Mouse (Mus musculus): ENCODE measurements around the gene Krt20. TPM values are rescaled to one million over a fixed set of nuclear protein-coding genes. Genes with fewer than 3 reads are reported as not detected.

Krt20 gene
- polyA plus RNA-seq (2012; fragmentation: generic; extraction: Trizol), result not detected

- Histone ChIP-seq H3ac (ENCODE audit: control insufficient read depth, insufficient read length) (no peak within 1 kb of the TSS), H3K36me3 (ENCODE audit: control insufficient read depth, insufficient read depth) (no peaks in the 10 kb centered on the region), H3K4me2 (ENCODE audit: low read depth) (no peak within 1 kb of the TSS), H3K4me3 (no peak within 1 kb of the TSS), H3K79me2 (ENCODE audit: control insufficient read depth, insufficient read depth) (no peaks in the 10 kb centered on the region), H3K27me3 (ENCODE audit: control insufficient read depth, insufficient read depth, insufficient read length) (peaks cover 8% of the 10 kb centered on the region)
- TF ChIP-seq SRF (IDR thresholded peaks at IDR 0.05; ENCODE audit: control insufficient read depth, insufficient read length, low read depth), result no peak
- TF ChIP-seq POLR2AphosphoS2 (IDR thresholded peaks at IDR 0.05; ENCODE audit: insufficient read length, low read depth), result no peak
- no peak for TF ChIP-seq TCF12 (IDR thresholded peaks at IDR 0.05; ENCODE audit: insufficient read depth, poor library complexity, severe bottlenecking)
- no peak for TF ChIP-seq MYOD1 (IDR thresholded peaks at IDR 0.05; ENCODE audit: control insufficient read depth in 1 of 3, insufficient read length in 2 of 3, low read depth in 2 of 3)
- TF ChIP-seq TCF3 (IDR thresholded peaks at IDR 0.05; ENCODE audit: insufficient read length, low read depth), result no peak
- no peak for TF ChIP-seq E2F4 (IDR thresholded peaks at IDR 0.05; ENCODE audit: insufficient read depth)
- TF ChIP-seq USF1 (IDR thresholded peaks at IDR 0.05; ENCODE audit: low read depth), result no peak
- no peak for TF ChIP-seq MAX (IDR thresholded peaks at IDR 0.05; ENCODE audit: low read depth)
These were observed at the start of gene Krt20 for GRCm38 (mm10) chr11:99437972-99438371. Gene Krt20 (minus strand): TSS chr11:99438150.

- H3K4me3 ChIP-seq, result no peak overlapping the region
- H3K4me2 ChIP-seq (ENCODE audit: low read depth), result no peak overlapping the region
- H3K27me3 ChIP-seq (ENCODE audit: control insufficient read depth, insufficient read depth, insufficient read length), result no peaks in the 10 kb centered on the region
- H3K79me2 ChIP-seq (ENCODE audit: control insufficient read depth, insufficient read depth), result no peaks in the 10 kb centered on the region
- TF ChIP-seq MYOG (IDR thresholded peaks at IDR 0.05; ENCODE audit: control insufficient read depth in 1 of 3, insufficient read depth in 1 of 3, insufficient read length in 2 of 3, low read depth in 2 of 3) (no peak), MYOD1 (IDR thresholded peaks at IDR 0.05; ENCODE audit: control insufficient read depth in 1 of 3, insufficient read length in 2 of 3, low read depth in 2 of 3) (no peak), POLR2AphosphoS2 (IDR thresholded peaks at IDR 0.05; ENCODE audit: insufficient read length, low read depth) (no peak), E2F4 (IDR thresholded peaks at IDR 0.05; ENCODE audit: insufficient read depth) (no peak), TCF3 (IDR thresholded peaks at IDR 0.05; ENCODE audit: insufficient read length, low read depth) (no peak), CEBPB (IDR thresholded peaks at IDR 0.05; ENCODE audit: insufficient read depth, poor library complexity, severe bottlenecking) (no peak), TCF12 (IDR thresholded peaks at IDR 0.05; ENCODE audit: insufficient read depth, poor library complexity, severe bottlenecking) (no peak), SRF (IDR thresholded peaks at IDR 0.05; ENCODE audit: control insufficient read depth, insufficient read length, low read depth) (no peak), POLR2A (IDR thresholded peaks at IDR 0.05; ENCODE audit: insufficient read length, low read depth) (no peak), USF1 (IDR thresholded peaks at IDR 0.05; ENCODE audit: low read depth) (no peak), REST (IDR thresholded peaks at IDR 0.05; ENCODE audit: insufficient read depth, insufficient read length) (no peak), MAX (IDR thresholded peaks at IDR 0.05; ENCODE audit: low read depth) (no peak)
- no peak overlapping the region for H3ac ChIP-seq (ENCODE audit: control insufficient read depth, insufficient read length)
- H3K36me3 ChIP-seq (ENCODE audit: control insufficient read depth, insufficient read depth), result no peaks in the 10 kb centered on the region
These were observed 37.0 kb upstream of the Krt20 start for GRCm38 (mm10) chr11:99474981-99475380.

- H3ac ChIP-seq (ENCODE audit: control insufficient read depth, insufficient read length), result no peak overlapping the region
- H3K36me3 ChIP-seq (ENCODE audit: control insufficient read depth, insufficient read depth), result no peaks in the 10 kb centered on the region
- H3K4me3 ChIP-seq, result no peak overlapping the region
- H3K27me3 ChIP-seq (ENCODE audit: control insufficient read depth, insufficient read depth, insufficient read length), result no peaks in the 10 kb centered on the region
- no peak for TF ChIP-seq E2F4 (IDR thresholded peaks at IDR 0.05; ENCODE audit: insufficient read depth)
- no peak for TF ChIP-seq USF1 (IDR thresholded peaks at IDR 0.05; ENCODE audit: low read depth)
- TF ChIP-seq MAX (IDR thresholded peaks at IDR 0.05; ENCODE audit: low read depth), result no peak
- no peak for TF ChIP-seq TCF3 (IDR thresholded peaks at IDR 0.05; ENCODE audit: insufficient read length, low read depth)
- TF ChIP-seq TCF12 (IDR thresholded peaks at IDR 0.05; ENCODE audit: insufficient read depth, poor library complexity, severe bottlenecking), result no peak
- no peak overlapping the region for H3K4me2 ChIP-seq (ENCODE audit: low read depth)
- H3K79me2 ChIP-seq (ENCODE audit: control insufficient read depth, insufficient read depth), result no peaks in the 10 kb centered on the region
These were observed 35.5 kb upstream of the Krt20 start for GRCm38 (mm10) chr11:99473433-99473832.

GRCm38 (mm10) chr11:99472405-99472804, 34.5 kb upstream of the Krt20 start:
- Histone ChIP-seq H3K79me2 (ENCODE audit: control insufficient read depth, insufficient read depth) (no peaks in the 10 kb centered on the region), H3K4me3 (no peak overlapping the region), H3K27me3 (ENCODE audit: control insufficient read depth, insufficient read depth, insufficient read length) (no peaks in the 10 kb centered on the region), H3K36me3 (ENCODE audit: control insufficient read depth, insufficient read depth) (no peaks in the 10 kb centered on the region), H3K4me2 (ENCODE audit: low read depth) (peak overlapping the region; percentile 45), H3ac (ENCODE audit: control insufficient read depth, insufficient read length) (no peak overlapping the region)
- no peak for TF ChIP-seq SRF (IDR thresholded peaks at IDR 0.05; ENCODE audit: control insufficient read depth, insufficient read length, low read depth)
- no peak for TF ChIP-seq REST (IDR thresholded peaks at IDR 0.05; ENCODE audit: insufficient read depth, insufficient read length)
- no peak for TF ChIP-seq MAX (IDR thresholded peaks at IDR 0.05; ENCODE audit: low read depth)
- TF ChIP-seq POLR2AphosphoS2 (IDR thresholded peaks at IDR 0.05; ENCODE audit: insufficient read length, low read depth), result no peak
- TF ChIP-seq E2F4 (IDR thresholded peaks at IDR 0.05; ENCODE audit: insufficient read depth), result no peak
- no peak for TF ChIP-seq USF1 (IDR thresholded peaks at IDR 0.05; ENCODE audit: low read depth)
- no peak for TF ChIP-seq POLR2A (IDR thresholded peaks at IDR 0.05; ENCODE audit: insufficient read length, low read depth)
- no peak for TF ChIP-seq MYOG (IDR thresholded peaks at IDR 0.05; ENCODE audit: control insufficient read depth in 1 of 3, insufficient read depth in 1 of 3, insufficient read length in 2 of 3, low read depth in 2 of 3)
- TF ChIP-seq TCF12 (IDR thresholded peaks at IDR 0.05; ENCODE audit: insufficient read depth, poor library complexity, severe bottlenecking), result no peak
- no peak for TF ChIP-seq CEBPB (IDR thresholded peaks at IDR 0.05; ENCODE audit: insufficient read depth, poor library complexity, severe bottlenecking)
- no peak for TF ChIP-seq MYOD1 (IDR thresholded peaks at IDR 0.05; ENCODE audit: control insufficient read depth in 1 of 3, insufficient read length in 2 of 3, low read depth in 2 of 3)
- TF ChIP-seq TCF3 (IDR thresholded peaks at IDR 0.05; ENCODE audit: insufficient read length, low read depth), result no peak

- Histone ChIP-seq H3K4me3 (no peak overlapping the region), H3K27me3 (ENCODE audit: control insufficient read depth, insufficient read depth, insufficient read length) (no peaks in the 10 kb centered on the region), H3ac (ENCODE audit: control insufficient read depth, insufficient read length) (no peak overlapping the region), H3K79me2 (ENCODE audit: control insufficient read depth, insufficient read depth) (no peaks in the 10 kb centered on the region), H3K36me3 (ENCODE audit: control insufficient read depth, insufficient read depth) (no peaks in the 10 kb centered on the region), H3K4me2 (ENCODE audit: low read depth) (peak overlapping the region; percentile 45)
- TF ChIP-seq MYOG (IDR thresholded peaks at IDR 0.05; ENCODE audit: control insufficient read depth in 1 of 3, insufficient read depth in 1 of 3, insufficient read length in 2 of 3, low read depth in 2 of 3) (no peak), MYOD1 (IDR thresholded peaks at IDR 0.05; ENCODE audit: control insufficient read depth in 1 of 3, insufficient read length in 2 of 3, low read depth in 2 of 3) (peak in 1 of 3 experiments; percentile 28), TCF12 (IDR thresholded peaks at IDR 0.05; ENCODE audit: insufficient read depth, poor library complexity, severe bottlenecking) (peak; percentile 39)
These were observed 34.0 kb upstream of the Krt20 start for GRCm38 (mm10) chr11:99471946-99472345.

Data from myocyte (in vitro differentiated cells).